ENCODE assay signal across 19 mouse cellular contexts in genomic region chr7:124249838-124250237, GRCm38 (mm10).
"Had no signal": no experiment of that assay in that cellular context is flagged by ENCODE, and none has a peak within 500 bp of the region (broad histone marks: within the 10 kb centered on the region; RNA-seq: fewer than 3 reads in every experiment).

No protein-coding gene starts in this region.

- H3K9ac ChIP-seq: liver, embryonic 13.5 days; liver, embryonic 15.5 days; liver, postnatal 0 days; lung, embryonic 15.5 days; midbrain, embryonic 13.5 days; neural tube, embryonic 12.5 days; stomach, embryonic 15.5 days had no signal

- H3K4me2 ChIP-seq: liver, embryonic 11.5 days; liver, embryonic 13.5 days; liver, embryonic 15.5 days; lung, embryonic 15.5 days; midbrain, embryonic 13.5 days; neural tube, embryonic 12.5 days; stomach, embryonic 15.5 days had no signal

- H3K4me1 ChIP-seq: liver, embryonic 13.5 days; liver, embryonic 15.5 days; lung, embryonic 15.5 days; megakaryocyte, embryonic 14.5 days; midbrain, embryonic 13.5 days; neural tube, embryonic 12.5 days; stomach, embryonic 15.5 days had no signal

- H3K27ac ChIP-seq: liver, embryonic 13.5 days; liver, embryonic 15.5 days; lung, embryonic 15.5 days; macrophage; midbrain, embryonic 13.5 days; neural tube, embryonic 12.5 days; stomach, embryonic 15.5 days; stomach, postnatal 0 days had no signal

- ATAC-seq: liver, postnatal 0 days; lung, postnatal 0 days; midbrain, embryonic 13.5 days had no signal

- H3K36me3 ChIP-seq: liver, embryonic 13.5 days; liver, embryonic 15.5 days; lung, embryonic 15.5 days; midbrain, embryonic 13.5 days; neural tube, embryonic 12.5 days; stomach, embryonic 15.5 days had no signal

- H3K9me3 ChIP-seq: liver, embryonic 13.5 days; liver, embryonic 15.5 days; lung, embryonic 15.5 days; megakaryocyte, embryonic 14.5 days; midbrain, embryonic 13.5 days; neural tube, embryonic 12.5 days; stomach, embryonic 15.5 days had no signal

- H3K27me3 ChIP-seq: liver, embryonic 13.5 days; liver, embryonic 15.5 days; lung, embryonic 15.5 days; megakaryocyte, embryonic 14.5 days; midbrain, embryonic 13.5 days; neural tube, embryonic 12.5 days; stomach, embryonic 15.5 days had no signal

- H3K4me3 ChIP-seq: liver, embryonic 13.5 days; liver, embryonic 15.5 days; lung, embryonic 15.5 days; megakaryocyte, embryonic 14.5 days; midbrain, embryonic 13.5 days; neural tube, embryonic 12.5 days; stomach, embryonic 15.5 days had no signal

- DNase-seq: liver, embryonic 13.5 days; liver, postnatal 0 days; lung, adult 2 months; lung, postnatal 14 days; lung, postnatal 36 days; right cerebral cortex, postnatal 14 days; thymus, adult 2 months; thymus, postnatal 25 days; thymus, postnatal 4 days had no signal
